Mouse (Mus musculus) limb, embryonic 13.5 days (tissue): Measurements from ENCODE around the gene Gm5129. TPM values are rescaled to one million over a fixed set of nuclear protein-coding genes. Genes with fewer than 3 reads are reported as not detected.

Experiments
- ATAC-seq: fragments of 200-750 bp; cut with Nextera tagmentation; 2 replicates; pipeline ENCODE4 v1.8.0; 2017; ENCODE audit warnings: low read depth, moderate number of reproducible peaks, moderate TSS enrichment; ENCODE audit not compliant: low FRiP score
- H3K27ac ChIP-seq: fragments of 300-500 bp; sonication (generic); 2 replicates; pipeline ENCODE4 v1.5.1; 2015; ENCODE audit warnings: inconsistent platforms, mild to moderate bottlenecking, moderate library complexity
- H3K27me3 ChIP-seq: fragments of 300-500 bp; sonication (generic); 2 replicates; pipeline ENCODE4 v1.6.1; 2015; ENCODE audit warnings: mild to moderate bottlenecking, inconsistent platforms
- H3K36me3 ChIP-seq: fragments of 300-500 bp; sonication (generic); 2 replicates; pipeline ENCODE4 v1.6.1; 2015; ENCODE audit warnings: inconsistent platforms, mild to moderate bottlenecking, moderate library complexity
- H3K4me1 ChIP-seq: fragments of 300-500 bp; sonication (generic); 2 replicates; pipeline ENCODE4 v1.6.1; 2015; ENCODE audit warnings: inconsistent platforms
- H3K4me2 ChIP-seq: fragments of 300-500 bp; sonication (generic); replicated peaks from 2 replicates; pipeline ENCODE4 v1.6.1; 2015; ENCODE audit warnings: inconsistent platforms, mild to moderate bottlenecking, moderate library complexity
- H3K4me3 ChIP-seq: fragments of 300-500 bp; sonication (generic); 2 replicates; pipeline ENCODE4 v1.5.1; 2015; ENCODE audit warnings: moderate library complexity, mild to moderate bottlenecking, inconsistent platforms
- H3K9ac ChIP-seq: fragments of 300-500 bp; sonication (generic); 2 replicates; pipeline ENCODE4 v1.6.1; 2015; ENCODE audit warnings: mild to moderate bottlenecking, inconsistent platforms
- H3K9me3 ChIP-seq: fragments of 300-500 bp; sonication (generic); 2 replicates; pipeline ENCODE4 v1.6.1; 2016; ENCODE audit warnings: inconsistent platforms
- WGBS: fragments of 180-500 bp; shearing (Covaris S2); methylation state at CpG from one replicate; pipeline ENCODE4 v1.1.7; 2015; 5-methylcytosine and 5-hydroxymethylcytosine counted together
- polyA plus RNA-seq: library from polyadenylated mRNA; unstranded; fragments of >200 nt; fragmentation: Nextera tagmentation; extraction: Ambion mirVana; gene quantifications from 2 replicates; pipeline ENCODE4 v1.2.1, GENCODE M21; 2015

Gene Gm5129
- polyA plus RNA-seq, 1 experiment from 2014 or later, result not detected

GRCm38 (mm10) chr5:29712906-29713305, 22.8 kb downstream of the Gm5129 start:
- 43% methylated on average over 1 of the region's 1 CpGs for WGBS
- ATAC-seq, result no peak
- Histone ChIP-seq H3K4me2 (no peak overlapping the region), H3K9me3 (no peaks in the 10 kb centered on the region), H3K36me3 (no peaks in the 10 kb centered on the region), H3K27me3 (no peaks in the 10 kb centered on the region), H3K4me3 (no peak overlapping the region), H3K27ac (no peak overlapping the region), H3K4me1 (peaks cover 7% of the 10 kb centered on the region), H3K9ac (no peak overlapping the region)

GRCm38 (mm10) chr5:29711631-29712030, 24.1 kb downstream of the Gm5129 start:
- no peak overlapping the region for H3K27ac ChIP-seq
- no peaks in the 10 kb centered on the region for H3K36me3 ChIP-seq
- H3K4me1 ChIP-seq, result peaks cover 10% of the 10 kb centered on the region
- no peak overlapping the region for H3K4me3 ChIP-seq
- H3K9me3 ChIP-seq, result no peaks in the 10 kb centered on the region
- ATAC-seq, result no peak
- H3K4me2 ChIP-seq, result no peak overlapping the region
- no peak overlapping the region for H3K9ac ChIP-seq
- H3K27me3 ChIP-seq, result no peaks in the 10 kb centered on the region

GRCm38 (mm10) chr5:29708258-29708657, 27.5 kb downstream of the Gm5129 start:
- H3K27me3 ChIP-seq, result no peaks in the 10 kb centered on the region
- peaks cover 10% of the 10 kb centered on the region for H3K4me1 ChIP-seq
- no peak overlapping the region for H3K4me3 ChIP-seq
- H3K36me3 ChIP-seq, result no peaks in the 10 kb centered on the region
- no peak overlapping the region for H3K9ac ChIP-seq
- H3K4me2 ChIP-seq, result no peak overlapping the region
- 12% methylated on average over 5 of the region's 5 CpGs for WGBS
- peak; percentile 64; the same call in 1 of the 2 replicates for ATAC-seq
- no peaks in the 10 kb centered on the region for H3K9me3 ChIP-seq
- 0 out of 2 replicates have a peak overlapping the region, but pooled peaks have one; percentile 28 for H3K27ac ChIP-seq

- no peaks in the 10 kb centered on the region for H3K36me3 ChIP-seq
- H3K27ac ChIP-seq, result no peak overlapping the region
- no peak for ATAC-seq
- WGBS, result 87% methylated on average over 4 of the region's 4 CpGs
- H3K4me1 ChIP-seq, result peaks cover 10% of the 10 kb centered on the region
- H3K27me3 ChIP-seq, result no peaks in the 10 kb centered on the region
- H3K9me3 ChIP-seq, result no peaks in the 10 kb centered on the region
- H3K9ac ChIP-seq, result no peak overlapping the region
- H3K4me2 ChIP-seq, result no peak overlapping the region
- H3K4me3 ChIP-seq, result no peak overlapping the region
Observed at GRCm38 (mm10) chr5:29707241-29707640, 28.5 kb downstream of the Gm5129 start.

- H3K4me1 ChIP-seq, result no peaks in the 10 kb centered on the region
- H3K9me3 ChIP-seq, result no peaks in the 10 kb centered on the region
- H3K27ac ChIP-seq, result no peak overlapping the region
- H3K36me3 ChIP-seq, result no peaks in the 10 kb centered on the region
- no peak overlapping the region for H3K4me3 ChIP-seq
- no peaks in the 10 kb centered on the region for H3K27me3 ChIP-seq
- no peak overlapping the region for H3K9ac ChIP-seq
- no peak overlapping the region for H3K4me2 ChIP-seq
- WGBS, result 82% methylated on average over 2 of the region's 2 CpGs
- ATAC-seq, result no peak
Observed at GRCm38 (mm10) chr5:29699520-29700202, 36.1 kb downstream of the Gm5129 start.

GRCm38 (mm10) chr5:29698493-29698892, 37.2 kb downstream of the Gm5129 start:
- Histone ChIP-seq H3K36me3 (no peaks in the 10 kb centered on the region), H3K4me3 (no peak overlapping the region), H3K27ac (no peak overlapping the region), H3K4me1 (no peaks in the 10 kb centered on the region), H3K9me3 (no peaks in the 10 kb centered on the region), H3K4me2 (no peak overlapping the region), H3K9ac (no peak overlapping the region), H3K27me3 (no peaks in the 10 kb centered on the region)
- ATAC-seq, result no peak
- 87% methylated on average over 4 of the region's 4 CpGs for WGBS

GRCm38 (mm10) chr5:29688352-29688751, 47.4 kb downstream of the Gm5129 start:
- no peak for ATAC-seq
- WGBS, result 57% methylated on average over 7 of the region's 7 CpGs
- no peak overlapping the region for H3K9ac ChIP-seq
- H3K4me2 ChIP-seq, result no peak overlapping the region
- H3K27ac ChIP-seq, result no peak overlapping the region
- H3K27me3 ChIP-seq, result no peaks in the 10 kb centered on the region
- no peaks in the 10 kb centered on the region for H3K4me1 ChIP-seq
- H3K9me3 ChIP-seq, result no peaks in the 10 kb centered on the region
- no peak overlapping the region for H3K4me3 ChIP-seq
- no peaks in the 10 kb centered on the region for H3K36me3 ChIP-seq

GRCm38 (mm10) chr5:29687671-29688070, 48.1 kb downstream of the Gm5129 start:
- ATAC-seq, result no peak; the same call in 1 of the 2 replicates
- Histone ChIP-seq H3K9me3 (no peaks in the 10 kb centered on the region), H3K27me3 (no peaks in the 10 kb centered on the region), H3K36me3 (peaks cover under 1% of the 10 kb centered on the region; the same call in 1 of the 2 replicates), H3K4me3 (no peak overlapping the region), H3K4me2 (no peak overlapping the region), H3K27ac (no peak overlapping the region), H3K9ac (no peak overlapping the region), H3K4me1 (no peaks in the 10 kb centered on the region)
- 53% methylated on average over 3 of the region's 3 CpGs for WGBS

Other genes with a start within 250 kb of the Gm5129 start
- gene Ube3c, start 166.7 kb downstream of the Gm5129 start, polyA plus RNA-seq, result 24.6 and 26.7 TPM in 2 replicates
- 154 and 161 TPM in 2 replicates for gene Dnajb6, start 248 bp downstream of the Gm5129 start, polyA plus RNA-seq